Mouse (Mus musculus): ENCODE results near the gene Chmp6.

GRCm38 (mm10) chr11:119918521-119918920 is 5.3 kb downstream of the Chmp6 start:
- no peak for TF ChIP-seq POLR2A (IDR thresholded peaks at IDR 0.05; ENCODE audit: insufficient read depth, low read depth, low read length)
- TF ChIP-seq EP300 (IDR thresholded peaks at IDR 0.05; ENCODE audit: insufficient read depth, low read depth, low read length): no peak
